Mouse (Mus musculus) lung, postnatal 36 days (tissue): Measurements from ENCODE around the gene Nudt16l1.

ENCODE experiments used
- DNase-seq: peaks from one replicate; pipeline ENCODE4 v3.0.0; 2022; ENCODE audit warnings: mixed read lengths

Nudt16l1 gene

DNA sequence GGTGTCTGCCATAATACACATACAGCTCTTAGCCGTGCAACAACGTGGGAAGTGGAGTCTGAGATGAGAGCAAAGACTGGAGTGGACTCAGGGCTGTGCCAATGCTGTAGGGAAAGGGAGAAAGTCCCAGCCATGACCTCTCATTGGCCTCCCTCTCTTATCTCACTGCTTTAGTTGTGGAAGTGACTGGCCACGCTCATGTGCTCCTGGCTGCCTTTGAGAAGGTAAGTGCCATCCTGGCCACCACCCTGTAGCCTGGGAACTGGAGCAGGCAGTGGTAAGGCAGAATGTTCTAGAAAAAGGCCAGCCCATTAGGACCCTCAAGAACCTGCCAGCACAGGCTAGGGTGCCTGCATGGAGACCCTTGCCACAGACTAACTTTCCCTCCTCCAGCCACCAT lies 22.6 kb upstream of the Nudt16l1 start:
- no peak for DNase-seq

GRCm38 (mm10) chr16:4916608-4917007 lies 22.0 kb upstream of the Nudt16l1 start:
- no peak for DNase-seq

DNA sequence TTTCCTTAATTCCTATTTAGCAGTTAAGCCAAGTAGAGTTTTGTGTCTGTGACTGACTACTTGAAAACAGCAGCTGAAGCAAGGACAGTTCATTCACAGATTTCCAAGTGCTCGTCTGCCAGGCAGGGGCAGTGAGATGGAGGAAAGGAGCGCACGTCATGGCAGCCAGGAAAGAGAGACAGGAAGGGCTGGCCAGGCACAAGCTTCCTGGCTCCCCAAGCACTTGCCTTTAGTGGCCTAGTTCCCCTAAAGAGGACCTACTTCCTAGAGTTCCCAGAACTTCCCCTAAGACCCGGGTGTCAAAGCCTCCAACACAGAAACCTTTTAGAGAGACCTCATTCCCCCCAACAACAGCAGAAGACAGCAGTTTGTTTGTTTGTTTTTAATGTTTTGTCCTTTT lies 18.0 kb upstream of the Nudt16l1 start:
- no peak for DNase-seq

DNA sequence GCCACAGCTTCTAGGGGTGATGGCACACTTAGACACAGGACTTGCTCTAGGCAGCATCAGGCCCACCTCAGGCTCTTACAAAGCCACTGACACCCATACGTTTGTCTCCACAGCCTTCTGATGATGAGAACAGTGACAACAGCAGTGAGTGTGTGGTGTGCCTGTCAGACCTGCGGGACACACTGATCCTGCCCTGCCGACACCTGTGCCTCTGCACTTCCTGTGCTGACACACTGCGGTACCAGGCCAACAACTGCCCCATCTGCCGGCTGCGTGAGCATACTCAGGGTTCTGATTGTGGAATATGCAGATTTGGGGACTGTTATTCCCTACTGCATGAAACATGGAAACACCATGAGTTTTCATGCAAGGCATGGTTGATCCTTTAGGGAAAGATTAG lies 16.1 kb upstream of the Nudt16l1 start:
- no peak for DNase-seq

- DNase-seq: no peak
These were observed 14.6 kb upstream of the Nudt16l1 start for GRCm38 (mm10) chr16:4923996-4924395.

DNA sequence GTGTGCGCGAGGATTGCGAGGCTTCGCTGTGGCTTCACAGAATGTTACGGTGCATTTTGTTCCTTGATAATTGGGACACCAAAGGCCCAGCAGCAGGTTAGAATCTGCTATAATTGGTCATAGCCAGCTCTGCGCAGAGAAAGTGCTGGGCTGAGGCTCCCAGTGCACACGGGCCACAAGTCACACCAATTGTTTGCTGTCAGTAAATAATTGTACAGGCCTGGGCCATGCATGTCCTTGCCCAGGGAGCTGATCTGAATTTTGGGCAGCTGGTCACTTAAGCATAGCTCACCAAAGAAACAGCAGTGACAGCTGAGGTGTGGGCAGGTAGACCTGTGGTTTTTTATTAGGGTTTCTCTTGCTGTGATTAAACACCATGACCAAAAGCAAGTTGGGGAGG lies 10.6 kb upstream of the Nudt16l1 start:
- DNase-seq: no peak

GRCm38 (mm10) chr16:4928474-4928873 lies 10.1 kb upstream of the Nudt16l1 start:
- DNase-seq: no peak

DNA sequence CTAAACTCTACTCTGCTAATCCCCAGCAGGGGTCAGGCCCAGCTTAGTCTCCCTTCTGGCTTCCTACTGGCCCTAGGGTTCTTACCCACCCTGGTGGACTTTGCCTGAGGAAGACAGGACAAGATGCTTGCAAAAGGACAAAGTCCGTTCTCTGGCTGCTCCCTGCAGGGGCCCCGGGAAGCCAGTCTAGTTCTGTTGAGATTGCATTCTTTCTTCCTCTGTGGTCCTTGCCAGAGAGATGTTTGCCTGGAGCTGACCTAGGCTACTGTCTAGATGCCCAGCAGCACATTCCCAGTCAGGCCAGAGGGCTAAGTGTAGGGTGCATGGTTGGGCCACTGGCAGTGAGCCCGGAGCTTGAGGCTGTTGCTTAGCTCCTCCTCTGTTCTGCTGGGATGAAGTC lies 6.1 kb upstream of the Nudt16l1 start:
- peak; percentile 42 for DNase-seq

DNA sequence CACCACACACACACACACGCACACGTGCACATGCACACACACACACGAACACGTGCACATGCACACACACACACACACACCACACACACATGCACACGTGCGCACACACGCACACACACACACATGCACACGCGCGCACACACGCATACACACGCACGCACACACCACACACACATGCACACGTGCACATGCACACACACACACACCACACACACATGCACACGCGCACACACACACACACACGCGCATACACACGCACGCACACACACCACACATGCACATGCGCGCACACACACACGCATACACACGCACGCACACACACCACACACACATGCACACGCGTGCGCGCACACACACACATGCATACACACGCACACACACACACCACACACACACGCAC lies 3.1 kb upstream of the Nudt16l1 start:
- DNase-seq: no peak

DNA sequence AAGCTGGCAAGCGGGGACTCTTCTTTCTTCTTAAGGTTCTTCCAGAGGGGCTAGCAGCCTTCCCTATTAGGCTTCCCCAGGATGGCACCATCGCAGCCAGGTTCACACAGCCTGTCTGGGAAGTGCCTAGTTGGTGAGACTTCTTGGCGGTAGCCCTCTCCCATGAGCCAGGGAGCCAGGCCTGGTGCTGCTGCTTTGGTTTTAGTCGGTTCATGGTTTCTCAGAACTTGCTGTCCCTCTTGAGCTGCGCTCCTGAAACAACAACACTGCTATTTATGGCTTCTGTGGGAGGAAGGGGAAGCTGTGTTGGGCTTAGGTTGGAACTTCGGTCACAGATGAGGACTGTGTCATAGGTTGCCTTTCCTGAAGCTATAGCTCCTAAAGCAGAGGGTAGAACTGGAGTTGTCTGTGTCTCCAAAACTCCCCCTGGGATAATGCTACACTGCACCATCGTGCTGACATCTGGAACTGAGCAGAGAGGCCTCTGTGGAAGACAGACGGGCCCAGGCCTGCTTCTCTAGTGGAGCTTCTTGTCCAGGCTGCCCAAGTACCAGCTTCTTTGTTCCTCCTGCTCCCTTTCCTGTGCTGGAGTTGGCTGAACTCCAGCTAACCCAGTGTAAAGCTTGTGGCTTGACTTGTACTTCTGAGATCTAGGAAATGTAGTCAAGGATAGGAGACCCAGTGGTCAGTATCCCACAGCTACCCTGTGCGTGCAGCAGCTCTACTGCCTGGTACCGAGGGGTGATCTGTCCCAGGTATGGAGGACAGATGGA lies 2.4 kb upstream of the Nudt16l1 start:
- DNase-seq: no peak

DNA sequence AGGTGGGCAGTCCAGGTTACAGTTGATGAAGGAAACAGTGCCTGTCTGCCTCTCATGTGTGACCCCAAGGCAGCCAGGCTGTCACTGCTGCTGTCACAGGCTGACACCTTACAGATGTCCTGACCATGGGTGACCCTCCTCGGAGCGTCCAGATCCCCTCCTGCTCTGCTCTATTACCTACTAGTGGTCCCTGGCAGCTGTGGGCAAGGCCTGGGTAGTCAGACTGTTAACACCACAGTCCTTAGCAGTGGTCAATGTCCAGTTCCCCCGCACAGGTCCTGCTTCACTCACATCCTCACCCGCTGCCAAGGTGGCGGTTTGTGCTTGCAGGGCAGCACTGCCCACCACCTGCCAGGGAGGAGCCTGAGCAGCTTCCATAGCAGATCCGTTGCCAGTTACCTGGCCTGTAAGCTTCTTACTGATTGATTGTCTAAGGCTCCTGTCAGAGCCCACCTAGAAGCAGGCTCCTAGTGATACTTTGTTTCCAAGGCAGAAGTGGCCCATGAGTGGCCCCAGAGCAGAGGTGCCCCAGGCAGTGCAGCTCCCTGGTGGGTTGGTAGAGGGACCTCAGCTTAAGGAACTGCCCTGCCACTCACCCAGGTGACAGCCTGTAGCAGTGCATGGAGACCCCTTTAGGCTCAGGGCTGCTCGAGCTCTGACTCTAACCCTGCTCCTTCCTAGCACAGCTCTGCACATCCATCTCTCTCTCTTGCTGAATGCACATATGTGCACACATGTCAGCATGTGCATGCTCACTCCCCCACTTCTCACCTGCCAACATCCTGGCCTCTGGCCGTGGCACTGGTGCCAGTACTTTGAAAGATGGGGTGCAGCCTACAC lies 990 bp upstream of the Nudt16l1 start:
- DNase-seq: no peak

DNA sequence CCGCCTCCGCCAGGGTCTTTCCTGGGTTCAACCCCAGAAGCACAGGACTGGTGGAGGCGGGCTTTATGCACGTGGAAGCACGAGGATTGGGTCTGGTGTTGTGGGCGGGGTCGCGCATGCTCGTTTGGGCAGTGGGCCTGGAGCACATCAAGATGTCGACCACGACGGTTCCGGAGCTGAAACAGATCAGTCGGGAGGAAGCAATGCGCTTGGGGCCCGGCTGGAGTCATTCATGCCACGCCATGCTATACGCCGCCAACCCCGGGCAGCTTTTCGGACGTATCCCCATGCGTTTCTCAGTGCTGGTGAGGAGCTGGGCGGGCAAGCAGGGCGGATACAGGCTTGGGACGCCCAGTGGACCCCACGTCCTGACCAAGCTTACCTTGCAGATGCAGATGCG lies 428 bp downstream of the Nudt16l1 start:
- DNase-seq: peak; percentile 98

DNA sequence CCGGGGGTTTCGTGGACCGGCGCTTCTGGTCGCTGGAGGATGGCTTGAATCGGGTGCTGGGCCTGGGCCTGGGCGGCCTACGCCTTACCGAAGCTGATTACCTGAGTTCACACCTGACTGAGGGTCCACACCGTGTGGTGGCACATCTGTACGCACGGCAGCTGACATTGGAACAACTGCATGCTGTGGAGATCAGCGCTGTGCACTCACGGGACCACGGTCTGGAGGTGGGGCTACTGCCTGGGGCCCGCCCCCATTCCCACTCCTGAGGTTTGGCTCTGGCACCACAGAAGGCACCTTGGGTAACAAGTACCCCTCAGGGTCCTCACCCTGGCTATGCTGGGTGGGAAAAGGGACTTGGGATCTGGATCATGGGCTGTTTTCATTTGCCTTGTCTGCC lies 851 bp downstream of the Nudt16l1 start:
- peak; percentile 39 for DNase-seq

GRCm38 (mm10) chr16:4940311-4940850 lies 1.8 kb downstream of the Nudt16l1 start:
- no peak for DNase-seq

DNA sequence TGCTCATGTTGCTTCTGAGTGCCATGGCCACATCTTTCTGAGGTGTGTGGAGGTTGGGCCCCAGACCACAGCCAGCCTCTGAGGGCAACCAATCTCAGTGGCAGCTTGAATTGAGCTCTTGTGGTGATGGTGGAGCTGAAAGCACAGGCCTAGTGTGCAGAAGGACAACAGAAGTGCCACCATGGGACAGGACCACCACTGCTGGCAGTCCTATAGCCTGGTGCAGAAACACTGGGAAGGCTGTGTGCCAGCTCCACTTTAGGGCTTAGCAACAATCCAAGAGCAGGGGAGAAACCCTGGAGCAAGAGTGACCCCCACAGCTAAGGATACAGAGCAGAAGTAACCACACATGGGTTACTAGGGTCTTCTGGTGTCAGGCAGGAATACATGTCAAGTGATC lies 2.5 kb downstream of the Nudt16l1 start:
- DNase-seq: no peak

- DNase-seq: no peak
These were observed 4.3 kb downstream of the Nudt16l1 start for GRCm38 (mm10) chr16:4942868-4943267.

DNA sequence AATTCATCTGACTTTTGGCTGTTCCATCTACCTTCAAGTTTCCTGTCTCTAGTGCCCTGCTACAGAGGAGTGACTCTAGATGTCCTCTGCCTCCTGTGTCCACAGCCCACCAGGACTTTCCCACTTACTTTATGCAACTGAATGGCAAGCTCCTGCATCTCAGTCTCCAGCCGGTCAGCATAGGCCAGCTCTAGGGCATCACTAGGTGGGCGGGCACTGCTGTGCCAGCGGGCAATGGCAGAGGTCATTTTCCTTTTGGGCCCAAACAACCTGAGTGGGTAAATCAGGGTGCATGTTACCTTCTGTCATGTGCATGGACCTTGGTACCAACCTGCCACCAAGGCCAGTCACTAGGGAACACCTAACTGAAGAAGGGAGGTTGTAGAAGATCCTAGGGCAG lies 4.9 kb downstream of the Nudt16l1 start:
- DNase-seq: no peak

DNA sequence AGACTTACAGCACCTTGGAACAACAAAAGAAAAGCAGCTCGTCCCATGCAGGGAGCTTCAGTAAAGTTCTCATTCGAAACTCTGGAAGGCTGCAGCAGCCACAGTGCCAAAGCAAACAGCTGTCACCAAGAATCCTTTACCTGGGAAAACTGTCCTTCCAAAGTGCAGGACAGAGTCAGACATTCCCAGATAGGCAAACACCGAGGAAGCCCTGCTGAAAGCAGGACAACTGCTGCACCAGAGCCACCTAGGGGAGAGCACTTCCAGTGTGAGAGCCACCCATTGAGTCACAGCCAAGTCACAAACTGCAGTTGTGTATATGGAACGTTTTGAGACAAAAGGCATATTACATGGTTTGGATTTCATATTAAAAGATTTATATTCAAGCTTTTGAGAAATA lies 6.9 kb downstream of the Nudt16l1 start:
- DNase-seq: no peak

- DNase-seq: no peak
These were observed 7.6 kb downstream of the Nudt16l1 start for GRCm38 (mm10) chr16:4946155-4946554.

DNA sequence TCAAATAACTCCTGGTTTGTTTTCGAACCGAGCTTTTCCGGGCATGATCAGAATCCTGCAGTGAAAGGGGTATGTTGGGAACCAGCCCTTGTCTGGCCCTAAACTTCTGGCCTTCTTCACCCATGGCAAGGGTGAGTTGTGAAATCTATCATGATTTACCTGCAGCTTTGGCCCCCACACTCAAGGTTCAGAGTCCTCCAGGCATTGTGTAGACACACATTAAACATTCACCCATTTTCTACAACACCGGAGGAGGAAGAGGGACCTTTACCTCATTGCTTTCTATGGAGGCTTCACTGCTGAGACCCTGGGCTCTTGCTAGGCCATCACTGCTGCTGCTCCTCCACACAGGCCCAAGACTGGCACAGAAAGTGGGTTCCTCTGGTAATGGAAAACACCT lies 8.8 kb downstream of the Nudt16l1 start:
- no peak for DNase-seq

- DNase-seq: no peak
These were observed 18.0 kb downstream of the Nudt16l1 start for GRCm38 (mm10) chr16:4956609-4957008.

- no peak for DNase-seq
These were observed 18.9 kb downstream of the Nudt16l1 start for GRCm38 (mm10) chr16:4957446-4957845.

DNA sequence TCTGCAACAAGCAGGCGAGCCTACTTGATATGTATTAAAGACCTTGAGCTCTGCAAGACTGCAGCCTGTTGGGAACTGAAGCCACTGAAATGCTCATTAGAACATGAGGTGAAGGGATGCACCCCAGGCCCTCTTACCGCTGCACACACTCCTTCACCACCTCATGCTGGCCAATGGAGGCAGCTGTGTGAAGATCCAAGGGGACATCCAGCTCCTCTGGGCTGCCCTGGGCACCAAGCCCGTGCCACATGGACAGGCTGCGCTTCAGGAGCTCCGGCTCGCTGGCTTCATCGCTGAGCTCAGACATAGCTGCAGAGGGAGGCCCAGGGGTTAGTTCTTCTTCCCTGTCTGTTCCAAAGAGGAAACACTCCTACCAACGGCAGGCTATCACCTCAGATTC lies 21.7 kb downstream of the Nudt16l1 start:
- DNase-seq: no peak

- DNase-seq: no peak
These were observed 24.8 kb downstream of the Nudt16l1 start for GRCm38 (mm10) chr16:4963346-4963745.
